Mouse (Mus musculus): ENCODE results near the gene Gen1.
A peak's percentile ranks its signal among the peaks of the same experiment; 100 is the strongest.

Gen1 gene

DNA sequence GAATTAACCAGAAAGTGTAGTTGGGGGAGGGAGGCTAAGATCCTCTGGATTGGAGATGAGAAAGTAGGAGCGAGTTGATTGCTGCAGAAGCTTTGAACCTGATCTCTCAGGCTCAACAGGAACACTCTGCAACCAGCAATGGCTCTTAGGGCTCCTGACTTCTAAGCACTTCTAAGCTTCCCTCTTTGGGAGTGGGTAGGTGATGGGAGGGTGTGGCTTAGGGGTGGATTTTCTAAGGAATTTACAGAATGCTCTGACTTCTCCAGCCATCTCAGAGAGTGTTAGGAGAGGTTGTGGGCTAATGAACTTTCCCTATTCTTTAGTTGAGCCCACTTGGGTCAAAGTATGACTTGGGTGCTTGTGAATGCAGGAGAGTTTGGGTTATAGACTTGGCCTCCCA lies 39.5 kb downstream of the Gen1 start:
- no peak for DNase-seq (ENCODE audit: extremely low read depth, insufficient read length, low spot score)

DNA sequence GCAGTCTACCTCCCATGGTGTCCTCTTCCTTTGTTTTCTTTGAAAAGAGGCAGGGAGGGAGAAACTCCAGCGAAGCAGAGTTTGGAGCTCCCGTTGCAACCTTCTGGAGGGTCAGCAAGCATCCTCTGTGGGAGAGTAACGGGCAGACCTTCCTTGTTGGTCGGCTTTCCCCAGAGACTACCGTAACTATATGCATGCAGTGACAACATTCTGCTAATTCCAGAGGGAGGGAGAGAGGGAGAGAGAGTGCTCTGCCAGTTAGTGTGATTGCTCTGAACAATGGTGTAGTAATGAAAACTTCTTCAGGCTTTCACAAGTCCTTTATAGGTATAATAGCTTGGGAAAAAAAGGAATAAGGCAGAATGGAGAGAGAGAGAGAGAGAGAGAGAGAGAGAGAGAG lies 40.9 kb downstream of the Gen1 start:
- DNase-seq (ENCODE audit: extremely low read depth, insufficient read length, low spot score), result no peak

DNA sequence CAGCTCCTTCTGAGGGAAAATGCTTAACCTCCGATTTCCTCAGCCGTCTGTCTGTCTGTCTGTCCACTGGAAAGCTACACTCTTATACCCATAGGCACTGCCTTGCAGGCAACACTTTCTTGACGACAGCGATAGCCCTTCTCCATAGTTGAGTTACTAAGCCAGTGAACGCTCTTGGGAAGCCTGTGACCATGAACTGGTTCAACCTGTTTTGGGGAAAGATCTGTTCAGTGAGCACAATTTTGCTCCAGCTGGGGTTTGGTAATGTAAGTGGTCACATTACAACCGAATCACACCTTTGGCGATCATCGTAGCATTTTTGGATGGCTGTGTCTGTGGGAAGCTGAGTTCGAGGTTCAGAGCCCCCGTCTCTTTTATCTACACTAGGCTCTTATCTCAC lies 42.5 kb downstream of the Gen1 start:
- DNase-seq (ENCODE audit: extremely low read depth, insufficient read length, low spot score), result no peak

- no peak for DNase-seq (ENCODE audit: extremely low read depth, insufficient read length, low spot score)
Measured at GRCm38 (mm10) chr12:11222566-11222965, 43.0 kb downstream of the Gen1 start.

- no peak for DNase-seq (ENCODE audit: extremely low read depth, insufficient read length, low spot score)
Measured at GRCm38 (mm10) chr12:11221524-11222330, 43.9 kb downstream of the Gen1 start.

DNA sequence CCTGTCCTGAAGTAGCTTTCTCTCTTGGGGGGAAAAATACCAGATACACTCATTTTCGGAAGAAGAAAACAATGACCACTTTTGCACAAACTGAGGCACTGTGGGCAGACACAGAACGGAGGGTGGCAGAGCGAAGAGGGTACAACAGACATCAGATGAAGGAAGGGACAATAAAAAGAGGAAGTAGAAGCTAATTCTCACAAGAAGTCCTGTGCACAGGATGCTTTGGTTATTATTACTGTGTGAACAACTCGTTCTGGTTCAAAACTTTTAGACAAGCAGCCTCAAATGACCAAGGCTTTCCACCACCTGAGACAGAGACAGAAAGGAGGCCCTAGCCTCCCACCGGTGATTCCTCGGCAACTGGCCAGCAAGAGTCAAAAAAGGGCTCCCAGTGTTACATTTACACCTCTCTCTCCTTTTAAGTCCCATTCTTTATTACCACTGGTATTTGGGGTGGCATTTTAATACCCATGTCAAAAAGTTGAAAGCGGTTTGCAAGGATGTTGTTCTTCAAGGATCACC lies 47.8 kb downstream of the Gen1 start:
- no peak for DNase-seq (ENCODE audit: extremely low read depth, insufficient read length, low spot score)

GRCm38 (mm10) chr12:11216454-11216853 lies 49.1 kb downstream of the Gen1 start:
- DNase-seq (ENCODE audit: extremely low read depth, insufficient read length, low spot score), result no peak

- no peak for DNase-seq (ENCODE audit: extremely low read depth, insufficient read length, low spot score)
Measured at GRCm38 (mm10) chr12:11215555-11215954, 50.0 kb downstream of the Gen1 start.

- DNase-seq (ENCODE audit: extremely low read depth, insufficient read length, low spot score), result no peak
Measured at GRCm38 (mm10) chr12:11214776-11215175, 50.8 kb downstream of the Gen1 start.

DNA sequence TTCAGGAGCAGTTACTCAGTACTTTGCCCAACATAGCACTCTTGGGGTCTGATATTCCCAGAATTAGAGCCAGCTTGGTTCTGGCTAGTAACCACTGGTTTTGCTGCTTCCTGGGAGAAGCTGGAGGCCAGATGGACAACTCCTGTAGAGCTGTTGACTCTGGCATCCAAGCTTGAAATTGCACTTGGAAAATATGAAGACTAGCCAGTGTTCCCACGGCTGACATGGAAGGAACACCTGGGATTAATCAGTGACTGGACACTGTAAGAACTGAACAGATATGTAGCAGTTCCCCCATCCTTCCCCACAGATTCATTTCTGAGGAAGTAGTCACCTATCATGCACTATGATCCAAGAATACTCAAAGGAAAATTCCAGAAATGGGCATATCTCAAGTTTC lies 52.7 kb downstream of the Gen1 start:
- no peak for DNase-seq (ENCODE audit: extremely low read depth, insufficient read length, low spot score)

- DNase-seq (ENCODE audit: extremely low read depth, insufficient read length, low spot score), result no peak
Measured at GRCm38 (mm10) chr12:11210361-11210760, 55.2 kb downstream of the Gen1 start.

DNA sequence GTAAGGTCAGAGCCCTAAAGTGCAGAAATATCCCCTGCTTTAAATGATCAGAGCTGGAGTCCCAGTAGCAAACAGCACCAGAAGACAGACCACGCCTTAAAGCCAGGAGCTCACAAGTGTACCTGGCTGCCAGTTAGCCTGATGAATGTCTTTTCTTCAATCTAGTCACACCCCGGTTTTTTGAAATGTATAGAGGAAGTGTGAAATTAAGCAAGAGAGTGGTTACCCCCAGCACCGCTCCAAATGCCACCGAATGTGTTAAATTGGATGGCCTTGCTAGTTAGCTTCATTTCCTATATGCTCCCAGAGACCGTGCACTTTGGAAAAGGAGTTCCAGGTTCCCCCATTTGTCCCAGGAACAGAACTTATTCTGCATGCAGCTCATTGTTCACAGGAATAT lies 56.0 kb downstream of the Gen1 start:
- DNase-seq (ENCODE audit: extremely low read depth, insufficient read length, low spot score), result no peak

DNA sequence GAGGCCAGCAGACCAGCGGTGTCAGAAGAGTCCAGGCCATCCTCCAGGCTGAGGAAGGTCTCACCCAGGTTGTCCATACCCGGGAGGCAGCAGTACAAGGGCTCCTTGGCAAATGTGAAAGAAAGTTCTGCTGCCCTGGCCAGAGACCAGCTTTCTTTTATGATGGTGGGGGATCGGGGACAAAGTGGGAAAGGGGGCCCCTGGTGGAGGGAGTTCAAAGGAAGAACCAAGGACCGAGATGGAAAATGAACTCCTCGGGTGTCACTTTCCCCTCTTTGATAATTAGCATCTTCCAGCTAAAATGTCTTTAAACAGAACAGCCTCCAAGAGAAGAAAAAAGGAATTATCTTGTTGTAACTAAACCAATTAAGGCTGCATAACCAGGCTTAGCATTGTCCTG lies 56.7 kb downstream of the Gen1 start, which contains the start of gene Msgn1:
Gene Msgn1, minus strand, starts transcription at position 101 of the 400 bp plus-strand sequence.
- DNase-seq (ENCODE audit: extremely low read depth, insufficient read length, low spot score), result no peak

GRCm38 (mm10) chr12:11206321-11206720 lies 59.3 kb downstream of the Gen1 start:
- no peak for DNase-seq (ENCODE audit: extremely low read depth, insufficient read length, low spot score)

- DNase-seq (ENCODE audit: extremely low read depth, insufficient read length, low spot score), result no peak
Measured at GRCm38 (mm10) chr12:11203694-11204665, 61.6 kb downstream of the Gen1 start.

DNA sequence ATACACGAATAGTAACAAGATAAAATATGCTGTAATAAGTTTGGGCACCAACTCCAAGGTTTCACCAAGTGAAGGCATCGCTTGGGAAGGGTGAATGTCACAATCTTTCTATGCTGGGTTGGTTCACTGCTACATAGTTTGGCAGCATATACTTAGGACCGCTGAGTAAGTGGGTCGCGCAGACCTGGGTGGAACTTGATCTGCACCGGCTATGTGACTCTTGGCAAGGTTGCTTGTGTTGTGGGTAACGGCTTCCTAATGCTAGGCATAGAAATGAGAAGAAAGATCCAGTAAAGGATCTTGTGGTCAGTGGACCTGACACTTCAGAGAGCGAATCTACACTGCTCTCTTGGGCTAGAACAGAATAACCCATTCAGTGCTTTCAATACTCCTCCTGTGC lies 63.1 kb downstream of the Gen1 start:
- no peak for DNase-seq (ENCODE audit: extremely low read depth, insufficient read length, low spot score)

- DNase-seq (ENCODE audit: extremely low read depth, insufficient read length, low spot score), result no peak
Measured at GRCm38 (mm10) chr12:11200711-11201110, 64.9 kb downstream of the Gen1 start.

GRCm38 (mm10) chr12:11198551-11198950 lies 67.0 kb downstream of the Gen1 start:
- DNase-seq (ENCODE audit: extremely low read depth, insufficient read length, low spot score), result no peak

DNA sequence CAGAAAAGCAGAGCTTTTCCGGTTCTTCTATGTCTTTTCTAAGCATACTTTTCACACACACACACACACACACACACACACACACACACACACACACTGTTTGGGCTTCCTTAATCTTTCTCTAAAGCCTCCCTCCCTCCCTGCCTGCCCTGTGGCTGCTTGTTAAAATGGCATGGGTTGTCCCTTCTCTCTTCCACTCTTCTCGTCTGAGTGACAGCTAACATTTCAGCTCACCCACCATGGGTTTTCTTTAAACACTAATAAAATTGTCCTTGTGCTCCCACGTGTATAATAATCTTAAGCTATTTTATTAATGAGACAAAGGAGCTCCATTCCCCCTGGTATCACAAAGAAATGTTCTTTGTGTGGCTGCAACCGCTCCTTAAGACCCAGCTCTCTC lies 67.6 kb downstream of the Gen1 start:
- DNase-seq (ENCODE audit: extremely low read depth, insufficient read length, low spot score), result no peak

- no peak for DNase-seq (ENCODE audit: extremely low read depth, insufficient read length, low spot score)
Measured at GRCm38 (mm10) chr12:11196830-11197229, 68.8 kb downstream of the Gen1 start.

- peak; percentile 29 for DNase-seq (ENCODE audit: extremely low read depth, insufficient read length, low spot score)
Measured at GRCm38 (mm10) chr12:11196142-11196597, 69.4 kb downstream of the Gen1 start.

All from 3134 (cell line).